Mouse (Mus musculus) intestine, embryonic 16.5 days (tissue): Measurements from ENCODE around the gene Vmn1r151. TPM values are rescaled to one million over a fixed set of nuclear protein-coding genes. Genes with fewer than 3 reads are reported as not detected.
"Not testable (repeated sequence)": the region's sequence is repeated elsewhere in the genome, so short reads cannot be mapped to it uniquely, and the experiment has no call there.

Source experiments
- ATAC-seq: fragments of 200-750 bp; cut with Nextera tagmentation; 2 replicates; pipeline ENCODE4 v1.8.0; 2017; ENCODE audit warnings: moderate TSS enrichment, moderate library complexity
- H3K27ac ChIP-seq: fragments of 300-500 bp; sonication (generic); 2 replicates; pipeline ENCODE4 v1.5.1; 2014; ENCODE audit warnings: mild to moderate bottlenecking, low read length
- H3K27me3 ChIP-seq: fragments of 300-500 bp; sonication (generic); replicated peaks from 2 replicates; pipeline ENCODE4 v1.6.1; 2014; ENCODE audit warnings: low read length, control low read depth, mixed read lengths; ENCODE audit not compliant: control insufficient read depth, insufficient read depth
- H3K36me3 ChIP-seq: fragments of 300-500 bp; sonication (generic); 2 replicates; pipeline ENCODE4 v1.6.1; 2014; ENCODE audit warnings: low read length, control low read depth; ENCODE audit not compliant: control insufficient read depth, insufficient read depth
- H3K4me1 ChIP-seq: fragments of 300-500 bp; sonication (generic); 2 replicates; pipeline ENCODE4 v1.6.1; 2014; ENCODE audit warnings: low read length, control low read depth, mixed read lengths; ENCODE audit not compliant: control insufficient read depth, insufficient read depth
- H3K4me2 ChIP-seq: fragments of 300-500 bp; sonication (generic); 2 replicates; pipeline ENCODE4 v1.6.1; 2014; ENCODE audit warnings: low read depth, low read length, control low read depth
- H3K4me3 ChIP-seq: fragments of 300-500 bp; sonication (generic); 2 replicates; pipeline ENCODE4 v1.5.1; 2014; ENCODE audit warnings: mild to moderate bottlenecking, low read length
- H3K9ac ChIP-seq: fragments of 300-500 bp; sonication (generic); 2 replicates; pipeline ENCODE4 v1.6.1; 2014; ENCODE audit warnings: low read depth, low read length
- H3K9me3 ChIP-seq: fragments of 300-500 bp; sonication (generic); 2 replicates; pipeline ENCODE4 v1.6.1; 2016; ENCODE audit warnings: low read length, control low read depth; ENCODE audit not compliant: control insufficient read depth
- WGBS: fragments of 180-500 bp; shearing (Covaris S2); extraction: QIAGEN DNeasy Blood & Tissue Kit; methylation state at CpG from one replicate; pipeline ENCODE4 v1.1.7; 2014; 5-methylcytosine and 5-hydroxymethylcytosine counted together
- polyA plus RNA-seq: library from polyadenylated mRNA; unstranded; fragments of >200 nt; fragmentation: Nextera tagmentation; extraction: Ambion mirVana; gene quantifications from 2 replicates; pipeline ENCODE4 v1.2.1, GENCODE M21; 2015

The Vmn1r151 gene
- not detected in 2 replicates for polyA plus RNA-seq

GRCm38 (mm10) chr7:22499578-22499977, at the start of gene Vmn1r151:
TSS of gene Vmn1r151 (minus strand) at chr7:22499678.
- not testable (repeated sequence) for H3K4me3 ChIP-seq, H3K4me1 ChIP-seq, H3K9ac ChIP-seq, H3K9me3 ChIP-seq, H3K27ac ChIP-seq, H3K27me3 ChIP-seq, ATAC-seq, H3K4me2 ChIP-seq, H3K36me3 ChIP-seq
- WGBS = 37% methylated on average over 1 of the region's 3 CpGs

GRCm38 (mm10) chr7:22534787-22535186, 35.3 kb upstream of the Vmn1r151 start, which contains the start of gene Gm8677:
TSS of gene Gm8677 (minus strand) at chr7:22534887.
- not testable (repeated sequence) for H3K4me1 ChIP-seq, H3K27me3 ChIP-seq, H3K27ac ChIP-seq, H3K9me3 ChIP-seq, H3K36me3 ChIP-seq, H3K4me2 ChIP-seq, H3K9ac ChIP-seq, ATAC-seq, H3K4me3 ChIP-seq
- WGBS = no CpG with 5 or more reads among the region's 1 CpGs

GRCm38 (mm10) chr7:22522667-22523066, 23.2 kb upstream of the Vmn1r151 start, which contains the start of gene Vmn1r152:
TSS of gene Vmn1r152 (plus strand) at chr7:22522967.
- WGBS = no CpG with 5 or more reads among the region's 3 CpGs
- not testable (repeated sequence) for H3K4me3 ChIP-seq, H3K27me3 ChIP-seq, H3K36me3 ChIP-seq, H3K4me1 ChIP-seq, H3K9me3 ChIP-seq, H3K4me2 ChIP-seq, ATAC-seq, H3K27ac ChIP-seq, H3K9ac ChIP-seq

- H3K9me3 ChIP-seq, ATAC-seq: not testable (repeated sequence)
- WGBS = no CpG with 5 or more reads among the region's 5 CpGs
These were observed 35.5 kb downstream of the Vmn1r151 start, which contains the start of gene Gm10665 for GRCm38 (mm10) chr7:22463975-22464374. TSS of gene Gm10665 (minus strand) at chr7:22464075.

More at GRCm38 (mm10) chr7:22463975-22464374, 35.5 kb downstream of the Vmn1r151 start, which contains the start of gene Gm10665:
- not testable (repeated sequence) for H3K36me3 ChIP-seq, H3K27me3 ChIP-seq, H3K27ac ChIP-seq, H3K4me2 ChIP-seq, H3K4me3 ChIP-seq, H3K4me1 ChIP-seq, H3K9ac ChIP-seq

Other genes with a start within 250 kb of the Vmn1r151 start
- gene Gm4187, start 170.0 kb downstream of the Vmn1r151 start, polyA plus RNA-seq = not detected in 2 replicates
- gene Gm8660, start 128.6 kb downstream of the Vmn1r151 start, polyA plus RNA-seq = not detected in 2 replicates
- not detected in 2 replicates for gene Vmn1r148, start 86.1 kb downstream of the Vmn1r151 start, polyA plus RNA-seq
- not detected in 2 replicates for gene Vmn1r149, start 61.4 kb downstream of the Vmn1r151 start, polyA plus RNA-seq
- not detected in 2 replicates for gene Gm10665, start 35.6 kb downstream of the Vmn1r151 start, polyA plus RNA-seq
- gene Vmn1r152, start 23.3 kb upstream of the Vmn1r151 start, polyA plus RNA-seq = not detected in 2 replicates
- gene Gm8677, start 35.2 kb upstream of the Vmn1r151 start, polyA plus RNA-seq = not detected in 2 replicates
- not detected in 2 replicates for gene Gm4201, start 65.7 kb upstream of the Vmn1r151 start, polyA plus RNA-seq
- not detected in 2 replicates for gene Gm4565, start 88.4 kb upstream of the Vmn1r151 start, polyA plus RNA-seq
- not detected in 2 replicates for gene Vmn1r155, start 158.3 kb upstream of the Vmn1r151 start, polyA plus RNA-seq
- gene Gm8693, start 192.6 kb upstream of the Vmn1r151 start, polyA plus RNA-seq = not detected in 2 replicates
- gene Gm4567, start 220.0 kb upstream of the Vmn1r151 start, polyA plus RNA-seq = not detected in 2 replicates